Mouse (Mus musculus) E14TG2a.4 (cell line): ENCODE results near the gene Ifnar1.

ENCODE experiments used
- CTCF ChIP-seq: conservative IDR thresholded peaks from 2 replicates; pipeline ENCODE4 v1.5.1; 2014; ENCODE audit warnings: low read length
- NANOG ChIP-seq: IDR thresholded peaks from 2 replicates; pipeline ENCODE4 v1.6.1; 2014; ENCODE audit warnings: borderline replicate concordance, low read length, mixed read lengths
- POU5F1 ChIP-seq: IDR thresholded peaks from 2 replicates; pipeline ENCODE4 v1.6.1; 2014; ENCODE audit warnings: low read length, borderline replicate concordance

DNA sequence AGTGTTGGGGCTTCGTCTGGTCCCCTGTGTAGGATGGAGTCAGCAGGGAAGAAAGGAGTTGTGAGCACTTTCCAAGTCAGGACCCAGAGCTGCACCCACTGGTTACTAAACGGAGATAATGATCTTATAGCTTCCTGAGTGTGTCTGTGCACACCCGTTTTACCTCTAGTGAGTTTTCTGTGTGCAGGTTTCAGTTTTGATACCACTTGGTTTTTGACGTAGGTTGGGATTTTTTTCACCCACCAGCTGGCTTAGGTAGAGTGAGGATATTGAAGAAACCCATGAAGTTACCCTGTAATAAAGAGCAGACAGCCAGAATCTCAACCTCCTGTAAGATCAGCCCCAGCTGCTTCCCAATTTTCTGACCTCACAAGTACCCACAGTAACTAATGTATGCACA, 5.9 kb downstream of the Ifnar1 start:
- no peak for TF ChIP-seq CTCF
- no peak for TF ChIP-seq NANOG
- no peak for TF ChIP-seq POU5F1
